Mouse (Mus musculus) CD4-positive, CD25-positive, alpha-beta regulatory T cell, adult 2 months (primary cell): ENCODE data around the gene Mccc1.

ENCODE experiments used
- DNase-seq: peaks from one replicate; pipeline ENCODE4 v3.0.0-alpha.2; 2012; ENCODE audit warnings: low read depth, low spot score

Mccc1 gene

DNA sequence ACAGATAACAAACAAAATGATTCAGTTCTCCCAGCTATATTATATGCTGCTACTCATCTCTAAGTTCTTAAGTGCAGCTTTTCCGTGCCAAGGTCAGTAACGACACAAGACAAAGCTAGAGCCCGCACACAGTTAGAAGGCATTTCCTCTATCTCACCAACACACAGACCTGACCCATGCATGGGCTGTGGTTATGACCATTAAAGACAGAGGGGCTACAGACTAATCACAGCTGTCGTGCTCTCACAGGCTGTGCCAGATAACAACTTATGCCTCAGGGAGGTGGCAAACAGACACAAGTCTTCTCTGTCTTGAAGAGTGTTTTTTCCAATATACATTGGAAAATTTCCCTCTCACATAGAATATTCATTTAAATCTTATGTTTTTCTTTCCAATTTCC lies 35.5 kb downstream of the Mccc1 start:
- DNase-seq: no peak

DNA sequence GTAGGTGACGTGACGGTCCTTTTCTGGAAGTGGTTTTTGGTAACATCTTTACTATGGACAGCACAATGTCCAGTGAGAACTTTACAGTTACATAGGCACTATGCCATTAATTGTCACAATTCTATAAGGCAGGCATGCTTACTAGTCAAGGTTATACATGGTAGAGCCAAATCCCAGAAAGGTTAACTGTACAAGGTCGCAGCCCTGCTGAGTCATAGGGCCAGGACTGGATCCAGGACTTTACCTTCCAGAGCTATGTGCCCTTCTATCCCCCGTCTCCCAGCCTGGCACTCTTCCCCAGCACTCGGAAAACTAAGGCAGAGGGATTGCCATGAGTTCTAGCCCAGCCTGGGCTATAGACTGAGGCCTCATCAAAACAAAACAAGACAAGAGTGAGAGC lies 36.6 kb downstream of the Mccc1 start:
- no peak for DNase-seq

DNA sequence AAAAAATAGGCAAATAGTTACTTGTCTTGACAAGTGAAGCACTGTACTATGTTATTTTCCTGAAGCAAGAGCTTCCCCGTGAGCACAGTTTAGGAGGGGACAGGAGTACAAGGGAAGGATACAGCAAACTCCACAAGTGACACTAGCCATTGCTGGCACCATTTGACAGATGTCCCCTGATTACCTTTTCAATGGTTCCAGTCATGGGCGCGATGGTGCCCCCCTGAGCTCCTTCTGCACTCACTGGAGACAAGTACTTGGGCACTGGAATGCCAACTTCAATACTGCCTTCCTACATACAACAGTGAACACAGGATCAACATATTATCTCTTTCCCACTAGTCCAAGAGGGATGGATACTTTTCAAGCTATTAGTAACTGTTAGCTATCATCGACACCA lies 37.1 kb downstream of the Mccc1 start:
- no peak for DNase-seq

DNA sequence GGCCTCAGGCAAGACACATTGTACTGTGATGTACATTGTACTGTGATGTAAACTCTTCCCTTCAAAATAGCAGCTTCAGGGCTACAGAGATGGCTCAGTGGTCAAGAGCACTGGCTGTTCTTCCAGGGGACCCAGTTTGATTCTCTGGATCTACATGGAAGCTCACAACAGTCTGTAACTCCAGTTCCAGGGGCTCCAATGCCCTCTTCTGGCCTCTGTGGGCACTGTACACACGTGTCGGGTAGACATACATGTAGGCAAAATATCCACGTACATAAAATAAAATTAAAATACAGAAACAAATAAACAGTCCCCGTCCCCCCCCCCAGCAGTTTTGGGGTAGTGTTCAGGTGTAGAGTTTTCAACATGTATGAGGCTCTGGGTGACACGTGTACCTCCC lies 37.5 kb downstream of the Mccc1 start:
- DNase-seq: peak; percentile 25

DNA sequence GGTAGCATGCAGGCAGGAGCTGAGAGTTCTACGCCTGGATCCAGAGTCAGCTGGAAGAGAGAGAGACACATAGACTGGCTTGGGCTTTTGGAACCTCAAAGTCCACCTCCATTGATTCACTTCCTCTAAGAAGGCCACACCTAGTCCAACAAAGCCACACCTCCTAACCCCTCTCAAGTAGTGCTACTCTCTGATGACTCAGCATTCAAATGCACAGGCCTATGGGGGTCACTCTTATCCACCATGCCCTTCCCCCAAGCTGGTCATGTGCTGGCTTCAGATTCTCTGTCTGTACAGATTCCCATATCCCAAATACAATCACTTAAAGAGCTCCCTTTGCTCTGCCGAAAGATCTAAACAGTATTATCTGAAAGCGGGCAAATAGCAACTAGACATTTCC lies 43.2 kb downstream of the Mccc1 start:
- DNase-seq: no peak

DNA sequence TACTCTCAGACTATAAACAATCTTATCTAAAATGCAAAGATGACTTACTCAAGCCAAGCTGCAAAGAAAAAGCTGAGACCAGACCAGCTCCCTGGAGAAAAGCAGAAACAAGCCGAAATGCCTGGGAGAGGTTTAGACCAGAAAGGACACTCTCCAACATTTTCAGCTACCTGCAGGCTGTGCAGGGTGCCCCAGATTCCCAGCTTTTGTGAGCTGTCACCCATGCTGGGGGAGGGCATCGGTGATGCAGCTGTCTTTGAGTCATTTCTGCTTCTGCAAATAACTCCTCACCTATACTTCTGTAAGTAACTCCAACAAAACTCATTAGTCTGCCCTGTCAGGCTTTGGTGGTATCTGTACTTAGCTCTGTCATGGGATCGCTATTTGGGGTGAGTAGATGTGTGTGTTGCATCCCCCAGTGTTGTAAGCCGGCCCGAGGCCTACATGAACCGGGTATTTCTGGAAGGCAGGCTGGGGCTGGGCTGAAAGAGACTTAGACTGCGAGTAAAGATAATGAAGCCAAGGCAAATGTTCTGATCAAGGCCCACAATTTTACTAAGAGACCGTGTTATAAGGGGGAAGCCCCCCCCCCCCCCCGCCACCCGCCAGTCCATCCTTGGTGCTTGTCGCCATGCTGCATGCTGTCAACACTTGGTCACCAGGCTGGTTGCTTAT lies 45.4 kb downstream of the Mccc1 start:
- no peak for DNase-seq

DNA sequence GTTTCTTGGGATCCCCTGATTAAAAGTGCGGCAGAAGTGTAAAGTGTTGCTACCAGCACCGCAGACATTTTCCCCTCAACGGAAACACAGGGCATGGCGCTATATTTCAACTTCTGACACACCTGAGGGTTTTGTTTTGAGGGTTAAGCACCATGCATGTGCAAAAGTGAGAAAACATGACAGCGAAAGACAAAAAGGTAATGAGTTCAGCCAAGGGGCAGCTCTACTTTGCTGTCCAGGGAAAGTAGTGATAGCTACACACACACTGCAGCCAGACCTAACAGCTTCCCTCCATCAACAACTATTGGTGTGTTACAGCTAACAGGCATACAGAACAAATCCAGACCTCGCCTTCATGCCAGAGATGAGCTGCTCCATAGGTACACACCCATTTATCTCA lies 46.7 kb downstream of the Mccc1 start:
- no peak for DNase-seq

DNA sequence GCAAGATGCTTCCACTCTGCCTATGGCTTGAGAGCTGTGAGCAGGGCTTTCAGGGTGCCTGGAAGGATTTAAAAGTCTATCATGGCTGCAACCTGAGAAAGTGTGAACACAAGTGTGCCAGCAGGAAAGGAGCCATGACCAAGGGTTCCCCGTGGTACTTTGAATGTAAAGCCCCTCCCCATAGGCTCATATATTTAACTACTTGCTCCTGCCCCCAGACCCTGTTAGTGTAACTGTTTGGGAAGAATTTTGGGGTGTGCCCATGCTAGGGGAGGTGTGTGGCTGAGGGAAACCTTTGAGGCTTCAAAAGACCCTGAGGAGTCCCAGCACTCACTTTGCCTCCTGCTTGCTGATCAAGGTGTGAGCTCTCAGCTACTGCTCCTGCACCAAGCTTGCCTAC lies 47.3 kb downstream of the Mccc1 start:
- no peak for DNase-seq

DNA sequence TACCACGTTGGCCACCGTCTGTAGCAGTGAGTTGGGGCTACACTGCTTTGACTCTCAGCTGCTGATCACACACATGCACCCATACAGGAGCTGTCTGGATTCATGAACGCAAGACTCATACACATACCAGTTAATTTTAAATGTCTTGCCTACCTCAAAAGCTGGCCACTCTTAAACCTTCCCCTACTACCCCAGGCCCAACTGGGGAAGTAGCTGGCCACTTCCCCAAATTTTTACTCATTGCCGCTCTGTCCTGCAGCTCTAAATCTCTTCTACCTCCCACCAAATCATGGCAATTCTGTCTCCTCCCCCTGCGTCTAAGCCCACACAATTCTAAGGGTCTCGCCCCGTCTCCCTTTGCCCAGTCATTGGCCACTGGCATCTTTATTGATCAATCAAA lies 52.3 kb downstream of the Mccc1 start:
- no peak for DNase-seq

DNA sequence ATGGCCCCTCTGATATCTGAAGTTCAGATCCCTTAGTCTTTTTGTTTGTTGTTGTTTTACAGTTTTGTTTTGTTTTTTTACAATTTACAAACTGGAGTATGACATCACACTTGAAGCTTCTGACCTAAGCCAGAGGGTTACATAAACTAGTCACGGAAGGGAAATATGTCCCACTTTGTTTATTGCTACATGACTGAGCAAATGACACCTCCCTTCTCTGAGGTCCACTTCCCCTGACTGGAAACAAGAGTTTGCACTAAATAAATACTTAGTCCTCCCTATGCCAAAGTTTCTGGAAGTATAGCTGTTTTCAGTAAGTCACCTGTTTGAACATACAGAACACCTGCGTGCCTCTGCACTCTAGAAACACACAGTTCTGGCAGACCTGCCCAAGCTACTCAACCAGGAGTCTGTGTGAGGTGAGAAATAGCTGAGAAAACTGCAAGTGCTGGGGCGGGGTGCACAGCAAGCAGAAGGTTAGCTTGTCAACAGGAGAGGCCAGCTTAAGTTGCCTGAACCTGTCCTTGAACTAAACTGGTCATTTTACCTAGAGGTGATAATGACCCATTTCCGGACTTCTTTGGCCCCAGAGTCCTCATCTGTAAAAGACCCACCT lies 59.9 kb downstream of the Mccc1 start:
- no peak for DNase-seq

DNA sequence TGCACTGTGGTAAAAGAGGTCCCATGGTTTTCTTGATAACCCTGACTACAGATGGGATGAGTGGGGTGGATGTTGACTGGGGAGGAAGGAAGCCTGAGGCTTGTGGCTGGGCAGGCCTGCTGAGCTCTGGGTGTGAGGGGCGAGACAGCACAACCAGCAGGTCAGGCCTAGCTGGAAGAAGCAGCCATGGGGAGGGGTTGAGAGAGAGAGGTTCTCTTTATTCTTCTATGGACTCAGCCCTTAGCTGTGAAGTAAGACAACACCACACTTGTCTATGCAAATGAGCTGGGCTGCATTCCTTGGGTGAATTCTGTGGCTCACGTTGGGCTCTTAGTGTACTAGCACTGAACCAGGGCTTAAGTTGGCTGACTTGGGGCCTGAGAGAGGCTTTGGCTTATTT lies 60.4 kb downstream of the Mccc1 start:
- no peak for DNase-seq

DNA sequence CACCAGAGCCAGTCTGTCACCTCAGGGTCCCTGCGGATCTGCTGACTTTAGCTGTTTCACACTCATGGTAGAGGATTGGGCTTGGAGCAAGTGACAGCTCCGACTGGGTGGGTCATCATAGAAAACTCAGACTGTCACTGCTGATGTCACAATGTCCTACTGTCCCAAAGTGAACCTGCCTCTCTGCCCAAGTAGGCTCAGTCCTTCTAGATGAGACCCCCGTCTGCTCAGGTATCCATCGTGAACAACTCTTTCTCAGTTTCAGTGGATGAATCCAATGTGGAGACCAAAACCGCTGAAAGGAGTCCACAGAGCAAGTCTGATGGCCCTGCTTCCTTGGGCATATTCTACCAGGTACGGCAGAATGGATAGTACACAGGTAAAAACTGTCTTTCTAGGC lies 63.1 kb downstream of the Mccc1 start, which contains the start of gene Dcun1d1:
Dcun1d1 (minus strand) TSS at position 101 of the 400 bp plus-strand sequence.
- DNase-seq: no peak

DNA sequence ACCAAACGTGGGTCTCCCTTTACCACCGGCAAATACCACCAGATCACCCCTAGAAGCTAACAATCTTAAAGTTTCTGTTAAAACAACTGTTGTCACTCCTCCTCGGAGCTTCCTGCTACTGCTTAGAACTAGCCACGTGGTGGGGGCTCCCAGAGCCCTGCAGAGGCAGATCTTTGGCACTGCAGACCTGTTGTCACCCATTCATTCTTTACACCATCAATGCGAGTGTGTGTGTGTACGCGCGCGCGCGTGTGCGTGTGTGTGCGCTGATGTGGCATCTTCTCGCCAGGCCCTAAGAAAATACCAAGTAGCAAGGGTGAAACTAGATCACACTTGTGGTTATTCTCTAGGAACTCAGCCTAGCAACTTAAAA lies 67.1 kb downstream of the Mccc1 start:
- peak; percentile 72 for DNase-seq

DNA sequence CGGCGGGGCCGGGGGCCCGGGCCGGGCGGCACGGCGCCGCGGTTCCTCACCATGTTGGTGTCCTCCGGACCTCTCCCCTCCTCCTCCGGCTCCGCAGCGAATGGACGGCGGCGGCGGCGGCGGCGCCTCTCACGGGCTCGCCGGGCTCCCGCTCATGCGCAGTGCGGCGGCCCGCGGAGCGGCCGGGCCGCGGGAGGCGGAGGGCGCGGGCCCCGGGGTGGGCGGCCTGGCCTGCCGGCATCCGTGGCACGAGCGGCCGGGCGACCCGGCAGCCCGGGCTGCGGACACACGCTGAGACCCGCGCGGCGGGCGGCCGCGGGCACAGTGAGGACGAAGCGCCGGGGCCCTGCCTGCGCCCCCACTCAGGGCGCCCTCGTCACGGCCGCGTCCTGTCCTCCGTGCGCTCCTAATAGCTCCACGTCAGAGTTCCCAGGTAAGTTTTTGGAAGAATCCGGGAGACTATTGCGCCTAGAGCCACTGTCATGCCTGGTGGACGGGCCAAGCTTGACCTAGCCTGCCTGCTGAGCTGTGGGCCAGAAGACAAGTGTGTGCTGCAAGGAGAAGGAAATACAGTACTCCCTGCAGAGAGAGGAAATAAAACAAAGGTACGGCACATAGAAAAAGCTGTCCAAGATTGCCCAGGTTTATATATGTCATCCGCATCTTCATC lies 67.6 kb downstream of the Mccc1 start:
- DNase-seq: peak; percentile 88

DNA sequence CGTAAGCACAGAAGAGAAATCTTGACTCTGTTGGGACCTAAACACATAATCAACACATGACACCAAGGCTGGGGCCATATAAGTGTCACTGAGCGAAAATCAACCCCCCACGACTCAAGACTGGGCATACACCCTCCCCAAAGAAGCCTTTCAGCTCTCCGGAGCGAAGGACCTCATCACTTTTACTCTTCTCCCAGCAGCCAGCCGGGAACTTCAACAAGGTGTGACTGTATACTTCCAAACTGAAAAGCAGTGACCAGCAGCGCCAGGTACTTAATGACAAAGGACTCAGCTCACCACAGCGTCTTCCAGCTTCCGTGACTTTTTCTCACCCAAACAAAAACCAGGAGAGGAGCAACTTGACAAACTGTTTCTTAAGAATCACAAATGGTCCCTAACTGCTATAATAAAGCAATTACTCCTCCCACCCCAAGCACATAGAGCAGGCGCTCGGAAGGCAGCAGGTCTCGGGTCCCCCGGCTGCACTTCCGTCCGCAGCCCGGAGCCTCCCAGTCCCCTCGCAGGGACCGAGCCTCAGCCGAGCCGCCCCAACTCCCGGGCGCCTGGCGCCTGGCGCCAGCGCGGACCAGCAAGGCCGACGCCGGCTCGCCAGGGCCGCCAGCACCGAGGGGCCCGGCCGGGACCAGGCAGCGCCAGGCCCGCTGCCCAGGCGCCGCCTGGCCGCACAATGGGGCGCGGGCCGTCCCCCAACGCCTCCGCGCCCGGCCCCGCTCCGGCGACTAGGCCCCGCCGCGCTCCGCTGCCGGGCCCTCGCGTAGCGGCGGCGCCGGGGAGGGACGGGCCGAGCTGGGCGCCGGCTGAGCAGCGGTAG lies 68.4 kb downstream of the Mccc1 start:
- DNase-seq: peak; percentile 74

DNA sequence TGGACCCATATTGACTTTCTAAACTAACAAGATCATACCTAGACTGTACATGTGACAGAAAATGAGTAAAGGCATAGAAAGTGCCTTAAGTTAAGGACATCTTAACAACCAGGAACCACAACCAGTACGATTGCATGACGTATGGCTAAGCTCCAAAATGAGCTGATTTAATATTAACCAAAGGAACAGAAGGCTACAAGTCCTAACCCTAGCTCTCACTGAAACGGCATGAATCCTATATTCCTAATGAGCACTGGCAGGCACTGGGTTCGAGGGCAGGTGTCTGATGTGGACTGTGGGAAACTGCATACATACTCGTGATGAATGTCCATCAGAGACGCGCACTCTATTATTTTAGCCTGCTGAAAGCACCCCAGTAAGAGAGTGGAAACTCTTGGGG lies 69.1 kb downstream of the Mccc1 start:
- DNase-seq: no peak

DNA sequence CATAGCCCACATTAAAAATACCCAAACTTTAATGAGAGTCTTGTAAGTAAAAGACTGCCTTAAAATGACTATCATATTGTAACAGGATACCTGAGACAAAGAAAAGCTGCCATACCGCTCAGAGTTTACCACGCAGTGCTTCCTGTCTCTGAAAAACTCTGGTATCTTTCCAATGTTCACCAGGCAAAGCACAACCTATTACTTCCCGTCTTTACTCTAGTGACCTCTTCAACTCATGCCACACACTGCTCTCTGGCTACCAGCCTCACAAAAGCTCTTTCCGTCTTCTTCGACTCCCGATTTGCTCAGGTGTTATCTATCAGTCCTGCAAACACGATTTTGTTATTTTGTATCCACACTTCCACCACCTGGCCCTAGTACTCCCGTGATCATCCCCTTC lies 70.6 kb downstream of the Mccc1 start:
- DNase-seq: peak; percentile 41

DNA sequence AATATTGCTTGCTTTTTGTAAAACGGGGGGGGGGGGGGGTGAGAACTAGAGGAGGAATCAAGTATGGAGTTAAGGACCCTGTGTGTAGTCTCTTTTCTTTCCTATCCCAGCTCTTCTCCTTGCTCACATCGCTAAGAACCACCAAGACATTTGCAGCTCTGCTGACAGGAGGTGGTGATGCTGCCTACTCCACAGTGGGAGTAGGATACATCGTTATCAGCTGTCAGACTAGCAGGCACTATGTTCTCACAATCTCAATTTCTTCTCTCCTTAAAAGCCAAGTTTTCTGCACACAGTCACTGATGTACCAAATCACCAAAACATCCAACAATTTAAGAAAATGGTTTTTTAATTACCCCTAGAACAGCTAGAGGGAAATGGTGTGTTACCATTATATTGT lies 71.1 kb downstream of the Mccc1 start:
- DNase-seq: no peak

DNA sequence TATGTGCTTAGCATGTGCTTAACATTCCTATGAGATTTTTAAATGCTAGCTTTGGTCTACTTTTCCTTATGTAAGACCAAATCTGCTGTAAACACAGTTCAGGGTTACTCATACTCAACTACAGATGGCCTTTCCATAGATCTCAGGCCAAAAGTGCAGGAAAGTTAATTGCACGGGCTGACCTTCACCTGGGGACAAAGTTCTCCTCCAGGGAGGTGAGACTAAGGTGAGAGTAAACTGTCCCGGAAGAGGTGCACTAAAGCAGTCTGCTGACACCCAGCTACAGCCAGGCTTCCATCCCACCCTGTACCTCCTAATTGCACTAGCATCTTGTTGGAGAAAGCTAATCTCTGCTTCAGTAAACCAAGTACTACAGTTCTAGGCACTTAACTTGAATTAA lies 74.6 kb downstream of the Mccc1 start:
- no peak for DNase-seq

DNA sequence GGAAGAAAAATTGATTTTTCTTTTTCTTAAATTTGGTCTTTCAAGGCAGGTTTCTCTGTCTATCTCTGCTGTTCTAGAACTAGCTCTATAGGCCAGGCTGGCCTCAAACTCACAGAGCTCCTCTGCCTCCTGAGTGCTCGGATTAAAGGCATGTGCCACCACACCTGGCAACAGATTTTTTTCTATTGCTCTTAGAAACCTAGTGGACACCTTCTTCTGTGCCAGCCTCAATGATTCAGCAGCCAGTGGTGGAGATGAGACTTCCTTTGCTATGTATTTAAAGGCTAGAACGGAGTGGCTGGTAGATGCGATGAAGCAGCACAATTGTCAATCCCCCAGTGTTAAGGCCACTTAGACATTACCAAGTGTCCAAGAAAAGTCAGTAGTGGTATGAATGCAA lies 76.5 kb downstream of the Mccc1 start:
- no peak for DNase-seq

DNA sequence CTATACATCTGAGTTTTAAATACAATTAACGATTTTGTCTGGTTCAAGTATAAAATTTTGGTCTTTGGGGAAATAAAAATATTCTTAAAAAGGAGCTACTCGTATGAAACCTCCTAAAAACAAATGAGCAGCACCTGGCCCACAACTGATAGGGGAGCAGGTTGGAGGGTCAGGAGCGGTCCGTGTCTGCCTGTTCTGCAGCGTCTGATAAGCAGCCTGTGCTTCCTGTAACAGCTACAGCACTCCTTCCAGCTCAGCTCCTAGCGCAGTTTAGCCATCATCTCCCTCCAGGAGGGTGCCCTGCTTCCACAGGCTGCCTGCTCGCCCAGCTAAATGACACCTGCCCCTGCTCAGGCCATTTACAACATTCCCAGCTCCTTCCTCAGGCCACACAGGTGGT lies 77.0 kb downstream of the Mccc1 start:
- DNase-seq: no peak

DNA sequence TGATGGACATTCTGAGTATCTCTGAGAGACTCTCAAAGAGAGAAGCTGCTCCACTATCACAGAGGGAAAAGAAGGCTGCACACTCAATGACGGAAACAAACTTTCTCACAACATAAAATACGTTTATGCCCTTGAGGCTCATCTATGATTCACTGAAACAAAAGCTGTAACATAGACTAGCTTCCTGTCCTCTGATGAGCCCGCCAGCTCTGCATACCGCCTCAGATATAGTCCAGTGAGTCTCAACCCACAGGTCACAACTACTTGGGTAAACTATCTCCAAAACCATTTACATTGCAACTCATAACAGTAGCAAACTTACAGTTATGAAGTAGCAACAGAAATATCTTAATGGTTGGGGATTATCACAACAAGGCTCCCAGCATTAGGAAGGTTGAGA lies 78.0 kb downstream of the Mccc1 start:
- no peak for DNase-seq
